Mouse (Mus musculus) intestine, embryonic 16.5 days (tissue): ENCODE results near the gene Dph3. TPM values are rescaled to one million over a fixed set of nuclear protein-coding genes. Genes with fewer than 3 reads are reported as not detected.

Source experiments
- ATAC-seq: fragments of 200-750 bp; cut with Nextera tagmentation; 2 replicates; pipeline ENCODE4 v1.8.0; 2017; ENCODE audit warnings: moderate TSS enrichment, moderate library complexity
- H3K27ac ChIP-seq: fragments of 300-500 bp; sonication (generic); 2 replicates; pipeline ENCODE4 v1.5.1; 2014; ENCODE audit warnings: mild to moderate bottlenecking, low read length
- H3K27me3 ChIP-seq: fragments of 300-500 bp; sonication (generic); replicated peaks from 2 replicates; pipeline ENCODE4 v1.6.1; 2014; ENCODE audit warnings: low read length, control low read depth, mixed read lengths; ENCODE audit not compliant: control insufficient read depth, insufficient read depth
- H3K36me3 ChIP-seq: fragments of 300-500 bp; sonication (generic); 2 replicates; pipeline ENCODE4 v1.6.1; 2014; ENCODE audit warnings: low read length, control low read depth; ENCODE audit not compliant: control insufficient read depth, insufficient read depth
- H3K4me1 ChIP-seq: fragments of 300-500 bp; sonication (generic); 2 replicates; pipeline ENCODE4 v1.6.1; 2014; ENCODE audit warnings: low read length, control low read depth, mixed read lengths; ENCODE audit not compliant: control insufficient read depth, insufficient read depth
- H3K4me2 ChIP-seq: fragments of 300-500 bp; sonication (generic); 2 replicates; pipeline ENCODE4 v1.6.1; 2014; ENCODE audit warnings: low read depth, low read length, control low read depth
- H3K4me3 ChIP-seq: fragments of 300-500 bp; sonication (generic); 2 replicates; pipeline ENCODE4 v1.5.1; 2014; ENCODE audit warnings: mild to moderate bottlenecking, low read length
- H3K9ac ChIP-seq: fragments of 300-500 bp; sonication (generic); 2 replicates; pipeline ENCODE4 v1.6.1; 2014; ENCODE audit warnings: low read depth, low read length
- H3K9me3 ChIP-seq: fragments of 300-500 bp; sonication (generic); 2 replicates; pipeline ENCODE4 v1.6.1; 2016; ENCODE audit warnings: low read length, control low read depth; ENCODE audit not compliant: control insufficient read depth
- WGBS: fragments of 180-500 bp; shearing (Covaris S2); extraction: QIAGEN DNeasy Blood & Tissue Kit; methylation state at CpG from one replicate; pipeline ENCODE4 v1.1.7; 2014; 5-methylcytosine and 5-hydroxymethylcytosine counted together
- polyA plus RNA-seq: library from polyadenylated mRNA; unstranded; fragments of >200 nt; fragmentation: Nextera tagmentation; extraction: Ambion mirVana; gene quantifications from 2 replicates; pipeline ENCODE4 v1.2.1, GENCODE M21; 2015

The Dph3 gene
- polyA plus RNA-seq, 1 experiment from 2014 or later = 104 TPM

GRCm38 (mm10) chr14:32106911-32107310, 21.4 kb upstream of the Dph3 start:
- H3K4me3 ChIP-seq = no peak overlapping the region
- no peak overlapping the region for H3K9ac ChIP-seq
- no peaks in the 10 kb centered on the region for H3K27me3 ChIP-seq
- no peak overlapping the region for H3K27ac ChIP-seq
- WGBS = 86% methylated on average over 4 of the region's 4 CpGs
- no peaks in the 10 kb centered on the region for H3K4me1 ChIP-seq
- no peak overlapping the region for H3K4me2 ChIP-seq
- no peak for ATAC-seq
- H3K9me3 ChIP-seq = no peaks in the 10 kb centered on the region
- H3K36me3 ChIP-seq = no peaks in the 10 kb centered on the region

- Histone ChIP-seq H3K27me3 (no peaks in the 10 kb centered on the region), H3K4me1 (no peaks in the 10 kb centered on the region), H3K27ac (no peak overlapping the region), H3K36me3 (peaks cover under 1% of the 10 kb centered on the region; the same call in 1 of the 2 replicates), H3K9ac (no peak overlapping the region), H3K4me2 (no peak overlapping the region), H3K9me3 (no peaks in the 10 kb centered on the region), H3K4me3 (no peak overlapping the region)
- WGBS = 56% methylated on average over 7 of the region's 7 CpGs
- ATAC-seq = no peak
Measured at GRCm38 (mm10) chr14:32105663-32106062, 20.1 kb upstream of the Dph3 start.

GRCm38 (mm10) chr14:32103556-32103955, 18.0 kb upstream of the Dph3 start:
- H3K4me2 ChIP-seq = no peak overlapping the region
- no peaks in the 10 kb centered on the region for H3K27me3 ChIP-seq
- H3K9ac ChIP-seq = no peak overlapping the region
- ATAC-seq = no peak
- no peaks in the 10 kb centered on the region for H3K4me1 ChIP-seq
- H3K9me3 ChIP-seq = no peaks in the 10 kb centered on the region
- WGBS = 88% methylated on average over 4 of the region's 4 CpGs
- H3K4me3 ChIP-seq = no peak overlapping the region
- H3K36me3 ChIP-seq = peaks cover 19% of the 10 kb centered on the region
- H3K27ac ChIP-seq = no peak overlapping the region

DNA sequence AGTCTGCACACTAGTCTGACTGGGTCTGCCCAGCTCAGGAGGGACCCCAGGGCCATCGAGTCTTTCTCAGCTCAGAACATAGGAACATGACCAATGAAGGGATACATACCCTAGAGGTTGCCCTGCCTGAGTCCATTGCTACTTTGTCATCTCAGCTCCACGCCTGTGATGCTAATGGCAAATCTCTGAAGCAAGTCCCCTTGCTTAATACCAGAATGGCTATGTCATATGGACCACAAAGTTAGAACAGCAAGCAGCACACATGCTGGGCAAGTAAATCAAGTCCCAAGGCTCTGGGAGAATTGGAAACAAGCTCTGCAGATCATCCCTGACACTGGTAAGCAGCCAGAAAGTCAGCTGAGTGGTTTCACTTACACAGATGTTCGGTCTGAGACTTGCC, 13.4 kb upstream of the Dph3 start:
- Histone ChIP-seq H3K36me3 (peaks cover 22% of the 10 kb centered on the region), H3K9me3 (no peaks in the 10 kb centered on the region), H3K27ac (no peak overlapping the region), H3K9ac (no peak overlapping the region), H3K4me1 (no peaks in the 10 kb centered on the region), H3K27me3 (no peaks in the 10 kb centered on the region), H3K4me3 (no peak overlapping the region), H3K4me2 (no peak overlapping the region)
- ATAC-seq = no peak
- 93% methylated on average over 3 of the region's 3 CpGs for WGBS

DNA sequence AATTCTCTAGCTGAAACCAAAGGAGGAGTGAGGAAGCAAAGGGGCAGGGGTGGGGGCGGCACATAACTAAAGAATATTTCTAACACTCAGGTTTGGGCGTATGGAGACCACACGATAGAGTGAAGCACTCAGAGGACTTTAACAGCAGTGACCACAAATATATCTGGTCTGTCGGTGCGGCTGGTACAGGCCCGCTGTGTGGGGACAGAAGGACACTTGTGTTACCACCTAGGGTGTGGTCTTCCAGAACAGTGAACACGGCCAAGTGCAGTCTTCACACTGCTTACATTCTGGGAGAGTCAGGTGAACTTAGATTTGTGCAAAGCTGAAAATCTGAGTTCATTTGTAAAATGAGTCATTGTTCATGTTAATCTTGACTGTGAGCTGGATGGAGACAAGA, 12.2 kb upstream of the Dph3 start:
- H3K4me1 ChIP-seq = no peaks in the 10 kb centered on the region
- H3K36me3 ChIP-seq = peaks cover 25% of the 10 kb centered on the region
- H3K27me3 ChIP-seq = no peaks in the 10 kb centered on the region
- no peak overlapping the region for H3K4me3 ChIP-seq
- 93% methylated on average over 7 of the region's 7 CpGs for WGBS
- no peak overlapping the region for H3K27ac ChIP-seq
- no peak overlapping the region for H3K4me2 ChIP-seq
- no peak overlapping the region for H3K9ac ChIP-seq
- no peak for ATAC-seq
- H3K9me3 ChIP-seq = no peaks in the 10 kb centered on the region

GRCm38 (mm10) chr14:32096740-32097139, 11.2 kb upstream of the Dph3 start:
- H3K27ac ChIP-seq = no peak overlapping the region
- no peak overlapping the region for H3K4me2 ChIP-seq
- H3K27me3 ChIP-seq = no peaks in the 10 kb centered on the region
- WGBS = 88% methylated on average over 5 of the region's 5 CpGs
- no peak for ATAC-seq
- no peaks in the 10 kb centered on the region for H3K4me1 ChIP-seq
- H3K9ac ChIP-seq = no peak overlapping the region
- H3K9me3 ChIP-seq = no peaks in the 10 kb centered on the region
- H3K36me3 ChIP-seq = peaks cover 25% of the 10 kb centered on the region
- no peak overlapping the region for H3K4me3 ChIP-seq

GRCm38 (mm10) chr14:32095646-32096045, 10.1 kb upstream of the Dph3 start:
- peaks cover 24% of the 10 kb centered on the region for H3K36me3 ChIP-seq
- H3K4me1 ChIP-seq = no peaks in the 10 kb centered on the region
- ATAC-seq = no peak
- H3K9ac ChIP-seq = no peak overlapping the region
- H3K4me2 ChIP-seq = no peak overlapping the region
- no peaks in the 10 kb centered on the region for H3K9me3 ChIP-seq
- H3K4me3 ChIP-seq = no peak overlapping the region
- no peak overlapping the region for H3K27ac ChIP-seq
- H3K27me3 ChIP-seq = no peaks in the 10 kb centered on the region
- 82% methylated on average over 5 of the region's 5 CpGs for WGBS

GRCm38 (mm10) chr14:32093500-32094117, 8.1 kb upstream of the Dph3 start:
- H3K9me3 ChIP-seq = no peaks in the 10 kb centered on the region
- no peak overlapping the region for H3K4me2 ChIP-seq
- no peak overlapping the region for H3K27ac ChIP-seq
- no peak overlapping the region for H3K9ac ChIP-seq
- WGBS = 84% methylated on average over 11 of the region's 11 CpGs
- H3K4me3 ChIP-seq = no peak overlapping the region
- no peaks in the 10 kb centered on the region for H3K4me1 ChIP-seq
- H3K27me3 ChIP-seq = no peaks in the 10 kb centered on the region
- H3K36me3 ChIP-seq = peaks cover 6% of the 10 kb centered on the region
- ATAC-seq = no peak

DNA sequence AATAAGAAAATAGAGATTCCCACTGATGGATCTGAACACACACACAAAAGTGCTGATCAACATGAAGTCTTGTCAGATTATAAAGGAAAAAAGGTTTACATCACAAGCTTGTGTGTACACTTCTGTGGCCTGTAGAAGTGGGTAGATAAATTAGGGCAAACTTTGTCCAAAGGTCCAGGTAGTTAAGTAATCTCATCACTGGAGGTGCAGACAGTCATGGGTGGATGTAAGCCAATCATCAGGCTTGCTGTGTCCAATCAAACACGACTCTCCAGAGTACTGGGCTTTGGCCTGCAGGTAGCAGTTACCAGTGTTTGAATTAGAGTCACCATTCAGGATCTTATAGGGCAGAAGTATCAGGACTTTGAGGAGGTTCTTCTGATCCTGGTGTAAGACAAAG, 7.5 kb upstream of the Dph3 start:
- H3K4me1 ChIP-seq = no peaks in the 10 kb centered on the region
- no peak overlapping the region for H3K4me2 ChIP-seq
- ATAC-seq = no peak
- H3K4me3 ChIP-seq = no peak overlapping the region
- 0 out of 2 replicates have a peak, but pooled peaks cover 3% of the 10 kb centered on the region for H3K36me3 ChIP-seq
- H3K9me3 ChIP-seq = no peaks in the 10 kb centered on the region
- H3K9ac ChIP-seq = no peak overlapping the region
- no peaks in the 10 kb centered on the region for H3K27me3 ChIP-seq
- 62% methylated on average over 1 of the region's 1 CpGs for WGBS
- H3K27ac ChIP-seq = no peak overlapping the region

DNA sequence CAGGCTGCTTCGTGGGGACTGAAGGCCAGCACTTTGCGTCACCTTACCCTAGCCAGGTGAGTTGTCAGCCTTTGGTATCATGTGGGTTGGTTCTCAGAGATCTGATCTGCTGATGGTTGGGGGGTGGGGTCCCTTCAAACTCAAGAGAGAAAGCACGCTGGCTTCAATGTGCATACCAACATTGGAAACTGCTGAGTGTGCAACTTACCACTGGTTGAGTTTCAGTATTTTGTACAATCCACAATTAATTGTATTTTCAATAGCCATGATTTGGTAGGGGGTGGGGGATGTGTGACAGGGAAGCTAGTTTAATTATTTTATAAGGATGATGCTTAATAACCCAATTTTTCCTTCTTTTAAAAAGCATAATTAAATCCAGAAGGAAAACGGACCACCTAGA, 6.2 kb upstream of the Dph3 start:
- Histone ChIP-seq H3K4me2 (no peak overlapping the region), H3K4me3 (no peak overlapping the region), H3K27ac (no peak overlapping the region), H3K36me3 (0 out of 2 replicates have a peak, but pooled peaks cover 3% of the 10 kb centered on the region), H3K27me3 (no peaks in the 10 kb centered on the region), H3K9me3 (no peaks in the 10 kb centered on the region), H3K9ac (no peak overlapping the region), H3K4me1 (peaks cover 6% of the 10 kb centered on the region)
- no peak for ATAC-seq
- WGBS = 85% methylated on average over 4 of the region's 4 CpGs
